Mouse (Mus musculus) lung, adult 2 months (tissue): ENCODE measurements around the gene Tmem191c.

ENCODE experiments used
- CTCF ChIP-seq: fragments of 200-500 bp; IDR thresholded peaks from 2 replicates; pipeline ENCODE4 v1.5.1; 2011; ENCODE audit warnings: mild to moderate bottlenecking, low read length, control low read depth; ENCODE audit not compliant: insufficient read depth
- POLR2A ChIP-seq: fragments of 200-500 bp; IDR thresholded peaks from 2 replicates; pipeline ENCODE4 v1.6.1; 2011; ENCODE audit warnings: low read depth, mild to moderate bottlenecking, control low read depth, low read length, borderline replicate concordance; ENCODE audit errors: extremely low read depth

DNA sequence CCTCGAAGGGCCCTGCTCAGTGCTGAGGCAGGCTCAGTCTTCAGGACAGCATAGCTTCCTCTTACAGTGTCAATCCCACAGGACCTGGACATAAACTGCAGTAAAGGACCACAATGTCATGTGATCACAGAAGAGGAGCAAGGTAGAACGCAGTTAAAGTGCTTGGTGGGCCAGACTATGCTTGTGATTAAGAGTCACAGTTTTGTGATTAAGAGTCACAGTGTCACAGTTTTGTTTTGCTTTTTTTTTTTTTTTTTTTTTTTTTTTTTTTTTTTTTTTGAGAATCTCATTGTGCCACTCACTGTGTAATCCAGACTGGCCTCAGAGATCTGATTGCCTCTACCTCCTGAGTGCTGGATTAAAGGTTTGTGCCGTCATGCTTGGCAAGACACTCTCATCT is 9.8 kb upstream of the Tmem191c start:
- TF ChIP-seq CTCF (no peak), POLR2A (no peak)
